Mouse (Mus musculus) heart, postnatal 0 days (tissue): ENCODE measurements around the gene Sec23b. TPM values are rescaled to one million over a fixed set of nuclear protein-coding genes. Genes with fewer than 3 reads are reported as not detected.

Experiments
- ATAC-seq: fragments of 200-750 bp; cut with Nextera tagmentation; 2 replicates; pipeline ENCODE4 v1.8.0; 2017; ENCODE audit warnings: low read depth, moderate number of reproducible peaks, moderate library complexity; ENCODE audit not compliant: insufficient read depth
- DNase-seq: peaks from one replicate; pipeline ENCODE4 v3.0.0-alpha.2; 2016; ENCODE audit warnings: low spot score
- H3K27ac ChIP-seq: fragments of 300-500 bp; sonication (generic); 2 replicates; pipeline ENCODE4 v1.5.1; 2014; ENCODE audit warnings: low read depth, mild to moderate bottlenecking
- H3K27me3 ChIP-seq: fragments of 300-500 bp; sonication (generic); 2 replicates; pipeline ENCODE4 v1.6.1; 2014; ENCODE audit warnings: low read length, mixed read lengths; ENCODE audit not compliant: control insufficient read depth, insufficient read depth
- H3K36me3 ChIP-seq: fragments of 300-500 bp; sonication (generic); replicated peaks from 2 replicates; pipeline ENCODE4 v1.6.1; 2014; ENCODE audit warnings: low read length, mixed read lengths; ENCODE audit not compliant: control insufficient read depth, insufficient read depth
- H3K4me1 ChIP-seq: fragments of 300-500 bp; sonication (generic); 2 replicates; pipeline ENCODE4 v1.6.1; 2014; ENCODE audit warnings: antibody characterized with exemption; ENCODE audit not compliant: control insufficient read depth, insufficient read depth
- H3K4me2 ChIP-seq: fragments of 300-500 bp; sonication (generic); 2 replicates; pipeline ENCODE4 v1.6.1; 2014; ENCODE audit warnings: low read depth, mild to moderate bottlenecking, low read length, moderate library complexity
- H3K4me3 ChIP-seq: fragments of 300-500 bp; sonication (generic); 2 replicates; pipeline ENCODE4 v1.5.1; 2014; ENCODE audit warnings: low read depth, low read length
- H3K9ac ChIP-seq: fragments of 300-500 bp; sonication (generic); replicated peaks from 2 replicates; pipeline ENCODE4 v1.6.1; 2014; ENCODE audit warnings: low read depth, low read length, mixed read lengths
- H3K9me3 ChIP-seq: fragments of 300-500 bp; sonication (generic); replicated peaks from 2 replicates; pipeline ENCODE4 v1.6.1; 2016; ENCODE audit warnings: low read length; ENCODE audit not compliant: control insufficient read depth
- CTCF ChIP-seq: IDR thresholded peaks from 2 replicates; pipeline ENCODE4 v1.5.1; 2016; ENCODE audit warnings: antibody characterized with exemption, control low read depth, low read depth
- EP300 ChIP-seq: IDR thresholded peaks from 2 replicates; pipeline ENCODE4 v1.6.1; 2016; ENCODE audit warnings: antibody characterized with exemption, low read depth
- WGBS: fragments of 180-500 bp; shearing (Covaris S2); extraction: QIAGEN DNeasy Blood & Tissue Kit; methylation state at CpG from one replicate; pipeline ENCODE4 v1.1.7; 2014; 5-methylcytosine and 5-hydroxymethylcytosine counted together
- microRNA-seq: library from miRNA; unstranded; fragments of <30 nt; microRNA quantifications from one replicate; pipeline ENCODE4, GENCODE M21; 2016
- polyA plus RNA-seq: library from polyadenylated mRNA; unstranded; fragments of >200 nt; fragmentation: Nextera tagmentation; extraction: Ambion mirVana; gene quantifications from 2 replicates; pipeline ENCODE4 v1.2.1, GENCODE M21; 2015
- total RNA-seq: library from RNA; depleted of rRNA; stranded (reverse); fragments of >200 nt; gene quantifications from 2 replicates; pipeline ENCODE4 v1.2.3, GENCODE M21; 2014; ENCODE audit warnings: low replicate concordance; rRNA removed

The Sec23b gene
- total and polyA plus RNA-seq, 2 experiments from 2014 or later = 28.2 to 52.8 TPM

- TF ChIP-seq EP300 = no peak
- no peak for TF ChIP-seq CTCF
- DNase-seq = no peak
- Histone ChIP-seq H3K36me3 (no peaks in the 10 kb centered on the region), H3K27ac (no peak overlapping the region), H3K4me2 (no peak overlapping the region), H3K9ac (no peak overlapping the region), H3K27me3 (no peaks in the 10 kb centered on the region), H3K9me3 (no peaks in the 10 kb centered on the region), H3K4me1 (no peaks in the 10 kb centered on the region), H3K4me3 (no peak overlapping the region)
- 69% methylated on average over 7 of the region's 7 CpGs for WGBS
- no peak for ATAC-seq
Measured at GRCm38 (mm10) chr2:144640101-144640500, 84.1 kb downstream of the Sec23b start.

Small RNA genes within 50 kb of the gene (microRNA-seq; reads per million reads assigned to microRNA genes)
- not detected for gene Gm24823

Other genes with a start within 250 kb of the Sec23b start
- not detected in 2 replicates for gene Ovol2, start 224.1 kb upstream of the Sec23b start, total RNA-seq
- gene Ovol2, start 224.1 kb upstream of the Sec23b start, polyA plus RNA-seq = not detected in 2 replicates
- gene Kat14, start 187.2 kb upstream of the Sec23b start, total RNA-seq = 13.6 and 25.0 TPM in 2 replicates
- 17.9 and 20.2 TPM in 2 replicates for gene Kat14, start 187.2 kb upstream of the Sec23b start, polyA plus RNA-seq
- gene Pet117, start 187.2 kb upstream of the Sec23b start, total RNA-seq = not detected in 2 replicates
- gene Pet117, start 187.2 kb upstream of the Sec23b start, polyA plus RNA-seq = 2.9 and 3.2 TPM in 2 replicates
- 0.50 TPM in 1 of 2 replicates, not detected in the other for gene Dzank1, start 28.8 kb upstream of the Sec23b start, total RNA-seq
- 0.67 and 0.79 TPM in 2 replicates for gene Dzank1, start 28.8 kb upstream of the Sec23b start, polyA plus RNA-seq
- gene Polr3f, start 28.5 kb upstream of the Sec23b start, total RNA-seq = 15.3 and 17.7 TPM in 2 replicates
- gene Polr3f, start 28.5 kb upstream of the Sec23b start, polyA plus RNA-seq = 12.3 and 12.9 TPM in 2 replicates
- 8.3 and 18.4 TPM in 2 replicates for gene Rbbp9, start 5.4 kb upstream of the Sec23b start, total RNA-seq
- 25.5 and 30.6 TPM in 2 replicates for gene Rbbp9, start 5.4 kb upstream of the Sec23b start, polyA plus RNA-seq
- 50.3 and 60.3 TPM in 2 replicates for gene Smim26, start 37.8 kb downstream of the Sec23b start, total RNA-seq
- gene Smim26, start 37.8 kb downstream of the Sec23b start, polyA plus RNA-seq = 93.4 and 94.8 TPM in 2 replicates
- 11.9 and 24.2 TPM in 2 replicates for gene Dtd1, start 43.7 kb downstream of the Sec23b start, total RNA-seq
- 25.8 and 29.2 TPM in 2 replicates for gene Dtd1, start 43.7 kb downstream of the Sec23b start, polyA plus RNA-seq